Mouse (Mus musculus): ENCODE data around the gene Dusp8.
"Not testable (repeated sequence)": the region's sequence is repeated elsewhere in the genome, so short reads cannot be mapped to it uniquely, and the experiment has no call there.

DNA sequence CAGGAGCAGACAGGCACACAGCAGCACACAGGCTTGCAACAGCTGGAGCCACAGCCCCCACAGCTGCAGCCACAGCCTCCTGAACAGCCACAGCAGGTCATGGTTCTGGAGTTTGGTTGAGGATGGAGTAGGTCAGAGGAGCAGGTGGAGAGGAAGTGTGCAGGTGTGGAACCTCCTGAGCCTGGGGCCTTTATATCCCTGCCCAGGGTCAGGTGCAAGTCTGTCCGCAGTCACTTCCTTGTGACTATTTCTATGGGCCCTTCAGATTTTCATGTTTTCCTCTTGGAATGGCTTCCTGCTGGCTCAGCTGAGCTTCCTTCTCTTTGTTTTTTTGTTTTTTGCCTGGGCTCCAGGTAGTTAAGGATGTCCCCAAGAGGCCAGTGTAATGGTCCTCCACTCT, 25.0 kb upstream of the Dusp8 start, which contains the start of gene Gm45618:
- not testable (repeated sequence) for TF ChIP-seq CTCF (IDR thresholded peaks at IDR 0.05; ENCODE audit: insufficient read depth, low read length); POLR2A (IDR thresholded peaks at IDR 0.05; ENCODE audit: borderline replicate concordance, extremely low read depth, low read depth, low read length)
